Mouse (Mus musculus) thymus, postnatal 25 days (tissue): ENCODE measurements around the gene Serping1.
"Not testable (repeated sequence)": the region's sequence is repeated elsewhere in the genome, so short reads cannot be mapped to it uniquely, and the experiment has no call there.

Experiments used
- DNase-seq: peaks from one replicate; pipeline ENCODE4 v3.0.0; 2022

The Serping1 gene

GRCm38 (mm10) chr2:84775241-84775640 is at the start of gene Serping1:
TSS of gene Serping1 (minus strand) at chr2:84775444.
- DNase-seq, result no peak

GRCm38 (mm10) chr2:84823237-84823636 is 48.0 kb upstream of the Serping1 start:
- DNase-seq, result no peak

GRCm38 (mm10) chr2:84822552-84822951 is 47.3 kb upstream of the Serping1 start, which contains the start of gene Smtnl1:
TSS of gene Smtnl1 (minus strand) at chr2:84822652.
- no peak for DNase-seq

- no peak for DNase-seq
Measured at GRCm38 (mm10) chr2:84819861-84820260, 44.6 kb upstream of the Serping1 start.

GRCm38 (mm10) chr2:84812676-84813075 is 37.4 kb upstream of the Serping1 start:
- no peak for DNase-seq

- no peak for DNase-seq
Measured at GRCm38 (mm10) chr2:84811880-84812279, 36.6 kb upstream of the Serping1 start.

- peak; percentile 84 for DNase-seq
Measured at GRCm38 (mm10) chr2:84810886-84811577, 35.8 kb upstream of the Serping1 start.

- DNase-seq, result no peak
Measured at GRCm38 (mm10) chr2:84810526-84810885, 35.3 kb upstream of the Serping1 start.

GRCm38 (mm10) chr2:84809330-84809729 is 34.1 kb upstream of the Serping1 start:
- no peak for DNase-seq

GRCm38 (mm10) chr2:84806546-84806945 is 31.3 kb upstream of the Serping1 start:
- DNase-seq, result no peak

GRCm38 (mm10) chr2:84803963-84804362 is 28.7 kb upstream of the Serping1 start:
- DNase-seq, result no peak

- not testable (repeated sequence) for DNase-seq
Measured at GRCm38 (mm10) chr2:84801223-84801622, 26.0 kb upstream of the Serping1 start.

GRCm38 (mm10) chr2:84800304-84800703 is 25.1 kb upstream of the Serping1 start:
- no peak for DNase-seq

GRCm38 (mm10) chr2:84799041-84799561 is 23.9 kb upstream of the Serping1 start:
- DNase-seq, result peak; percentile 50

GRCm38 (mm10) chr2:84798493-84798921 is 23.3 kb upstream of the Serping1 start, which contains the start of gene Ube2l6:
TSS of gene Ube2l6 (plus strand) at chr2:84798828.
- DNase-seq, result peak; percentile 42

GRCm38 (mm10) chr2:84797833-84798492 is 22.7 kb upstream of the Serping1 start:
- peak; percentile 44 for DNase-seq

- no peak for DNase-seq
Measured at GRCm38 (mm10) chr2:84793871-84794270, 18.6 kb upstream of the Serping1 start.

- no peak for DNase-seq
Measured at GRCm38 (mm10) chr2:84793154-84793553, 17.9 kb upstream of the Serping1 start.

GRCm38 (mm10) chr2:84792516-84792915 is 17.3 kb upstream of the Serping1 start:
- DNase-seq, result no peak

- DNase-seq, result no peak
Measured at GRCm38 (mm10) chr2:84790418-84790817, 15.2 kb upstream of the Serping1 start.

GRCm38 (mm10) chr2:84788316-84788715 is 13.1 kb upstream of the Serping1 start:
- DNase-seq, result no peak

- DNase-seq, result no peak
Measured at GRCm38 (mm10) chr2:84783840-84784566, 8.8 kb upstream of the Serping1 start.

GRCm38 (mm10) chr2:84783315-84783714 is 8.1 kb upstream of the Serping1 start:
- DNase-seq, result no peak
